Mouse (Mus musculus): Measurements from ENCODE around the gene Snx32.

DNA sequence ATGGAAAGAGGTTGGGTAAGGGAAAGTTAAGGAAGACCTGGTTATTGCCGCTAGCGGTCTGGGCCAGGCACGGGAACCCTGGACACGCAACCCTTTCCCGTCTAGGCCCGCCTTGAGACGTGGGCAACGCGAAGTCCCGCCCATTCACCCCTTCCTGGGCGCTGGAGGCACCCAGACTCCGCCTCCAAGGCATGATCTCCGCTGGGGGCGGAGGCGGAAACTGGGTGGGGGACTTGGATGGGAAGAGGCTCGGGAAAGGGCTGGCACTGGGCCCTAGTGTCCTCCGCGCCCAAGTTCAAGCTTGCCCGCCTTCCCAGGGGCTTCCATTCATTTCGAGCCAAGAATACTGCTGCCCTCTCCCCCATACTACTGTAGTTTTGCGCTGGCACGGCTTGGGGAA is 36.6 kb downstream of the Snx32 start, which contains the start of gene Efemp2:
- no peak for TF ChIP-seq CTCF (IDR thresholded peaks at IDR 0.05; ENCODE audit: extremely low read depth, insufficient read depth, low read length)
- TF ChIP-seq POLR2A (IDR thresholded peaks at IDR 0.05; ENCODE audit: extremely low read depth, insufficient read depth, low read length), result peak; percentile 25; the same call in 1 of the 2 replicates

Measured in cortical plate, adult 2 months (tissue).